Mouse (Mus musculus): ENCODE measurements around the gene Hoxa11. TPM values are rescaled to one million over a fixed set of nuclear protein-coding genes. Genes with fewer than 3 reads are reported as not detected.

Gene Hoxa11
- polyA plus RNA-seq, 1 experiment from 2014 or later, result not detected

- no peak for ATAC-seq (ENCODE audit: low FRiP score, low read depth)
- H3K9ac ChIP-seq (replicated peaks), result no peak overlapping the region
- H3K9me3 ChIP-seq, result no peaks in the 10 kb centered on the region
- H3K4me1 ChIP-seq, result no peaks in the 10 kb centered on the region
- 2% methylated on average over 22 of the region's 22 CpGs for WGBS
- H3K36me3 ChIP-seq, result no peaks in the 10 kb centered on the region
- no peak overlapping the region for H3K4me2 ChIP-seq (replicated peaks)
- H3K27me3 ChIP-seq, result peaks cover 98% of the 10 kb centered on the region
- H3K27ac ChIP-seq (replicated peaks), result no peak overlapping the region
- H3K4me3 ChIP-seq, result no peak overlapping the region
Measured at GRCm38 (mm10) chr6:52272766-52273655, 27.4 kb upstream of the Hoxa11 start.

GRCm38 (mm10) chr6:52270494-52271480 lies 25.2 kb upstream of the Hoxa11 start:
- Histone ChIP-seq H3K27ac (replicated peaks) (no peak overlapping the region), H3K9ac (replicated peaks) (no peak overlapping the region), H3K4me3 (no peak overlapping the region), H3K9me3 (no peaks in the 10 kb centered on the region), H3K4me1 (no peaks in the 10 kb centered on the region), H3K27me3 (peaks cover 96% of the 10 kb centered on the region), H3K4me2 (replicated peaks) (no peak overlapping the region), H3K36me3 (no peaks in the 10 kb centered on the region)
- ATAC-seq (ENCODE audit: low FRiP score, low read depth), result 0 out of 2 replicates have a peak, but pooled peaks have one; percentile 19
- 4% methylated on average over 23 of the region's 23 CpGs for WGBS

- Histone ChIP-seq H3K4me1 (no peaks in the 10 kb centered on the region), H3K27me3 (peaks cover 96% of the 10 kb centered on the region), H3K4me3 (no peak overlapping the region), H3K27ac (replicated peaks) (no peak overlapping the region), H3K9me3 (no peaks in the 10 kb centered on the region), H3K4me2 (replicated peaks) (no peak overlapping the region), H3K9ac (replicated peaks) (no peak overlapping the region), H3K36me3 (no peaks in the 10 kb centered on the region)
- 2% methylated on average over 3 of the region's 3 CpGs for WGBS
- ATAC-seq (ENCODE audit: low FRiP score, low read depth), result no peak
Measured at GRCm38 (mm10) chr6:52268756-52269155, 23.1 kb upstream of the Hoxa11 start.

GRCm38 (mm10) chr6:52268341-52268740 lies 22.7 kb upstream of the Hoxa11 start:
- Histone ChIP-seq H3K9me3 (no peaks in the 10 kb centered on the region), H3K4me1 (no peaks in the 10 kb centered on the region), H3K36me3 (no peaks in the 10 kb centered on the region), H3K27ac (replicated peaks) (no peak overlapping the region), H3K4me3 (no peak overlapping the region), H3K4me2 (replicated peaks) (no peak overlapping the region), H3K27me3 (peaks cover 96% of the 10 kb centered on the region), H3K9ac (replicated peaks) (no peak overlapping the region)
- ATAC-seq (ENCODE audit: low FRiP score, low read depth), result no peak
- 1% methylated on average over 7 of the region's 7 CpGs for WGBS

- no peak overlapping the region for H3K4me2 ChIP-seq (replicated peaks)
- peaks cover 96% of the 10 kb centered on the region for H3K27me3 ChIP-seq
- no peak overlapping the region for H3K9ac ChIP-seq (replicated peaks)
- WGBS, result 9% methylated on average over 3 of the region's 3 CpGs
- no peak for ATAC-seq (ENCODE audit: low FRiP score, low read depth)
- no peak overlapping the region for H3K4me3 ChIP-seq
- no peaks in the 10 kb centered on the region for H3K9me3 ChIP-seq
- H3K36me3 ChIP-seq, result no peaks in the 10 kb centered on the region
- H3K27ac ChIP-seq (replicated peaks), result no peak overlapping the region
- no peaks in the 10 kb centered on the region for H3K4me1 ChIP-seq
Measured at GRCm38 (mm10) chr6:52267691-52268090, 22.1 kb upstream of the Hoxa11 start.

- H3K9ac ChIP-seq (replicated peaks), result no peak overlapping the region
- H3K4me2 ChIP-seq (replicated peaks), result no peak overlapping the region
- H3K4me3 ChIP-seq, result no peak overlapping the region
- H3K36me3 ChIP-seq, result no peaks in the 10 kb centered on the region
- H3K4me1 ChIP-seq, result no peaks in the 10 kb centered on the region
- peaks cover 96% of the 10 kb centered on the region for H3K27me3 ChIP-seq
- no peaks in the 10 kb centered on the region for H3K9me3 ChIP-seq
- WGBS, result 23% methylated on average over 5 of the region's 5 CpGs
- no peak for ATAC-seq (ENCODE audit: low FRiP score, low read depth)
- no peak overlapping the region for H3K27ac ChIP-seq (replicated peaks)
Measured at GRCm38 (mm10) chr6:52267221-52267620, 21.6 kb upstream of the Hoxa11 start.

- no peak overlapping the region for H3K4me2 ChIP-seq (replicated peaks)
- no peaks in the 10 kb centered on the region for H3K9me3 ChIP-seq
- no peaks in the 10 kb centered on the region for H3K4me1 ChIP-seq
- H3K4me3 ChIP-seq, result no peak overlapping the region
- 1% methylated on average over 9 of the region's 9 CpGs for WGBS
- H3K27me3 ChIP-seq, result peaks cover 98% of the 10 kb centered on the region
- no peak overlapping the region for H3K27ac ChIP-seq (replicated peaks)
- H3K36me3 ChIP-seq, result no peaks in the 10 kb centered on the region
- H3K9ac ChIP-seq (replicated peaks), result no peak overlapping the region
- no peak for ATAC-seq (ENCODE audit: low FRiP score, low read depth)
Measured at GRCm38 (mm10) chr6:52266666-52266985, 21.0 kb upstream of the Hoxa11 start.

- Histone ChIP-seq H3K9ac (replicated peaks) (no peak overlapping the region), H3K4me2 (replicated peaks) (no peak overlapping the region), H3K4me3 (no peak overlapping the region), H3K27me3 (peaks cover 98% of the 10 kb centered on the region), H3K4me1 (no peaks in the 10 kb centered on the region), H3K36me3 (no peaks in the 10 kb centered on the region), H3K27ac (replicated peaks) (no peak overlapping the region), H3K9me3 (no peaks in the 10 kb centered on the region)
- WGBS, result under 1% methylated on average over 19 of the region's 19 CpGs
- ATAC-seq (ENCODE audit: low FRiP score, low read depth), result no peak
Measured at GRCm38 (mm10) chr6:52265913-52266665, 20.5 kb upstream of the Hoxa11 start.

- WGBS, result 2% methylated on average over 18 of the region's 18 CpGs
- Histone ChIP-seq H3K4me2 (replicated peaks) (no peak overlapping the region), H3K36me3 (no peaks in the 10 kb centered on the region), H3K9ac (replicated peaks) (no peak overlapping the region), H3K27me3 (peaks cover 98% of the 10 kb centered on the region), H3K27ac (replicated peaks) (no peak overlapping the region), H3K9me3 (no peaks in the 10 kb centered on the region), H3K4me1 (peaks cover 6% of the 10 kb centered on the region), H3K4me3 (no peak overlapping the region)
- no peak for ATAC-seq (ENCODE audit: low FRiP score, low read depth)
Measured at GRCm38 (mm10) chr6:52265306-52265912, 19.8 kb upstream of the Hoxa11 start.

- no peaks in the 10 kb centered on the region for H3K36me3 ChIP-seq
- H3K27me3 ChIP-seq, result peaks cover 97% of the 10 kb centered on the region
- H3K9ac ChIP-seq (replicated peaks), result no peak overlapping the region
- no peaks in the 10 kb centered on the region for H3K9me3 ChIP-seq
- H3K4me2 ChIP-seq (replicated peaks), result no peak overlapping the region
- no peak overlapping the region for H3K4me3 ChIP-seq
- H3K27ac ChIP-seq (replicated peaks), result no peak overlapping the region
- ATAC-seq (ENCODE audit: low FRiP score, low read depth), result no peak
- H3K4me1 ChIP-seq, result peaks cover 9% of the 10 kb centered on the region
- WGBS, result 3% methylated on average over 5 of the region's 5 CpGs
Measured at GRCm38 (mm10) chr6:52264106-52264790, 18.6 kb upstream of the Hoxa11 start.

- WGBS, result under 1% methylated on average over 6 of the region's 6 CpGs
- no peak overlapping the region for H3K9ac ChIP-seq (replicated peaks)
- no peaks in the 10 kb centered on the region for H3K36me3 ChIP-seq
- no peak overlapping the region for H3K27ac ChIP-seq (replicated peaks)
- H3K4me2 ChIP-seq (replicated peaks), result no peak overlapping the region
- no peaks in the 10 kb centered on the region for H3K9me3 ChIP-seq
- no peak for ATAC-seq (ENCODE audit: low FRiP score, low read depth)
- peaks cover 97% of the 10 kb centered on the region for H3K27me3 ChIP-seq
- H3K4me1 ChIP-seq, result peaks cover 9% of the 10 kb centered on the region
- no peak overlapping the region for H3K4me3 ChIP-seq
Measured at GRCm38 (mm10) chr6:52263321-52263585, 17.6 kb upstream of the Hoxa11 start.

All from midbrain, embryonic 12.5 days (tissue).